Mouse (Mus musculus) heart, postnatal 0 days (tissue): ENCODE data around the gene Acap1.

ENCODE experiments used
- CTCF ChIP-seq: IDR thresholded peaks from 2 replicates; pipeline ENCODE4 v1.5.1; 2016; ENCODE audit warnings: antibody characterized with exemption, control low read depth, low read depth
- EP300 ChIP-seq: IDR thresholded peaks from 2 replicates; pipeline ENCODE4 v1.6.1; 2016; ENCODE audit warnings: antibody characterized with exemption, low read depth

DNA sequence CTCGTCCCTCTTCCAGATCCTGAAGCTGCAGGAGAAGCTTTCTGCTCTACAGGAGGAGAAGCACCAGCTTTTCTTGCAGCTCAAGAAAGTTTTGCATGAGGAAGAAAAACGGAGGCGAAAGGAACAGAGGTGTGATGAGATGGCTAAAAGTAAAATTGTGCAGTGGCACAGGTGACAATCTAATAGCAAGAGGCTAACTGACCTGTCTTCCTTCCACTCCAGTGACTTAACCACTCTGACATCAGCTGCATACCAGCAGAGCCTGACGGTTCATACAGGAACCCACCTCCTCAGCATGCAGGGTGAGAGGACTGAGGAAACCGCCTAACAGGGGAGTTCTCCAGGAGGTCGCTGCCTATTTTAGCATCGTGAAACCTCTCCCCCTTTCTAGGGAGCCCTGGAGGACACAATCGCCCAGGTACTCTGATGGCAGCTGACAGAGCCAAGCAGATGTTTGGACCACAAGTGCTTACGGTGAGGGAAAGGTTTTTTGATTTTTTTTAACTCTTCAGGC, 19.6 kb upstream of the Acap1 start:
- TF ChIP-seq CTCF = no peak
- no peak for TF ChIP-seq EP300
